Mouse (Mus musculus) frontal cortex, postnatal 10 days (tissue): ENCODE measurements around the gene Rfc2.

Source experiments
- DNase-seq, 2 experiments: peaks; one replicate each; pipeline ENCODE4 v3.0.0; 2022; ENCODE audit warnings: low spot score in 2 of 2, mixed read lengths in 1 of 2

Rfc2 gene

DNA sequence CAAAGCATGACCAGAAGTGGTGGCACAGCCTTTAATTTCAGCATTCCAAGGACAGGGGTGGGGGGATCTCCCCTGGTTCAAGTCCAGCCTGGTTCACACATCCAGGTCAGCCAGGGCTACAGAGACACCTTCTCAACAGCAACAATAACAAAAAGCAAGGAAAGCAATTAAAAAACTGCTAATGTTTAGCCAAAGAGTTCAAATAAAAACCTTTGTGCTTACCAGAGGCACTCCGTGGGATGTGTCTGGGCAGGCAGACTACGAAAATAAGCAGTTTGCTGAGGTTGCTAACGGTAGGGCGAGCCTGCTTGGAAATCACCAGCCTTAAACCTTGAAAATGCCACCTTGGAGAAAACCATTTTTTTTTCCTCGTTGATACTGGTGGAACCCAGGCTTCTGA is at the start of gene Rfc2:
Gene Rfc2 (plus strand): TSS at position 221 of the 400 bp plus-strand sequence.
- DNase-seq, result no peak

DNA sequence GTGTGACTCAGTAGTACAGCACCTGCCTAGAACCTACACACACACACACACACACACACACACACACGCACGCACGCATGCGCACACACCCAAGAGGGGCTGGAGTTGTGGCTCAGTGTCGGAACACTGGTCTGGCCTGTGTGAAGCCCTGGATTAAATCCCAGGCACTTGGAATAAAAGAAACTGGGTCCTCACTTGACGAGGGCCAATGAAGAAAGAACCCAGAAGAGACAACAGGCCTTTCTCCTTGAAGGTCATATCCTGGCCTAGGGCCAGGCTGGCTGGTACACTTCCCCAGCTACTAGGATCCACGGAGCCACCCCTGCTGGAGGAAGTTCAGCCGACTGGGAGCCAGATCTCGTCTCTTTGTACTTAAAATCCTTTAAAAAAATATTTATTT is 49.6 kb upstream of the Rfc2 start:
- peak; percentile 54 to 63 for DNase-seq

DNA sequence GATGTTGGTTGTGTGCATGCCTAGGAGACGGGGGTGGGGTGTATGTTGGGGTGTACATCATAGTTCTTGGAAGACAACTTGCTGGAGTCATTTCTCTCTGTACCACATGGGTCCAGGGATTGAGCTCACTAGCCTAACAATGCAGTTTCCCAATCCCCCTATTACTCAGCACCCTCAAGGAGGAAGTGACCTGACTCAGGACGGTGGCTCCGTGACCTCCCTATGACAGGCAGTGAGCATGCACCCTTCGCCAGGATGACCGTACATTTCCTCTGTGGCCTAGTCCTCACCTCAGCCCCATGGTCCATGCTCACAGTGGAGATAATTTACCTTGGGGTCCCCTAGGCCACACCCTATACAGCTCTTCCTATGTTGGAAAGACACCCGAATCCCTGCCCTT is 48.7 kb upstream of the Rfc2 start:
- no peak for DNase-seq

DNA sequence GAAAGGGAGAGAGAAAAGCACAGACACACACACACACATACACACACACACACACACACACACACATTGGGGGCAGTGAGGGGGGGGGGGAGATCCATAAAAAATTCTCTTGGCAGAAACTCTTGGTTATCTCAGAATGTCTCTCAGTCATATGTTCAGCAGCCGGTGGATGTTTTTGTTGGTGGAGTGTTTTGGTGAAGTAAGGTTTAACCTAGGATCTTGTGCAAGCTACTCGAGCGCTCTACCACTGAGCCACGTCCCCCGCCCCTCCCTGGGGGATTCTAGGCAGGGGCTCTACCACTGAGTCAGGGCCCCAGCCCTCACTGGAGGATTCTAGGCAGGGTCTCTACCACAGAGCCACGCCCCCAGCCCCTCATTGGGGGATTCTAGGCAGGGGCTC is 45.1 kb upstream of the Rfc2 start:
- no peak for DNase-seq

DNA sequence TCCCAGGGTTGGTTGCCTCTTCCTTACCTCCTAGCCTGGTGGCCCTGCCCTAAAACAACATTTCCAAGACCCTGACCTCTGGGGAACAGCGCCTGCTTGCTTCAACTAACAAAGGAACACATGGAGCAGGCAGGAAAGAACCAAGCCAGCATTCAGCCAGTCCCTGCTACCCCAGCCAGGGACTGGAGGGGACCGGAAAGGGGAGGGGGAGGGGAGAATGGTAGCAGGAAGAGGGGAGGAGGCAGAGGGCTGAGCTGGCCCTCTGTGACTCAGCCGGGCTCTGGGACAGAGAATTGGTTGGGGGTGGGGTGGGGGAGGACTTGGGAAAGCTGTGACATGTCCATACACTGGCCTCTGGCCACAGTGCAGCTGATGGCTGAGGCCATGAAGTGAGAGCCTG is 41.3 kb upstream of the Rfc2 start:
- no peak for DNase-seq

DNA sequence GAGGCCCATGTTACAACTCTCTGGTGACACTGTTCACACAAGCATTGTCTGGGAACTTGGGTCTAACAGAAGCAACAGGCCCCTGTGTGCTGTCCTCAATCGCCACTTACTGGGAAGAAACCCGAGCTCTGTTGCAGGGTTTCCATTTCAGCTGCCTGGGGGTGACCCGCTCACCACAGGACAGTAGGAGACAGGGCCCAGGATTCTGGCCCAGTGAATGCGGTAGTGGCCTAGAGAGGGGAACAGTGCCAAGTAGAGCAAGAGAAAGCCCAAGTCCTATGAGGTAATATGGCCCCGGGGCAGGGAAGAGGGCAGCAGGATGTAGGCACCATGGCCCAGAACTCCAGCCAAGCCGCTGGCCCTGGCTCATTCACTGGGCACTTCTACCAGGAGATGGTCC is 40.3 kb upstream of the Rfc2 start:
- no peak for DNase-seq

DNA sequence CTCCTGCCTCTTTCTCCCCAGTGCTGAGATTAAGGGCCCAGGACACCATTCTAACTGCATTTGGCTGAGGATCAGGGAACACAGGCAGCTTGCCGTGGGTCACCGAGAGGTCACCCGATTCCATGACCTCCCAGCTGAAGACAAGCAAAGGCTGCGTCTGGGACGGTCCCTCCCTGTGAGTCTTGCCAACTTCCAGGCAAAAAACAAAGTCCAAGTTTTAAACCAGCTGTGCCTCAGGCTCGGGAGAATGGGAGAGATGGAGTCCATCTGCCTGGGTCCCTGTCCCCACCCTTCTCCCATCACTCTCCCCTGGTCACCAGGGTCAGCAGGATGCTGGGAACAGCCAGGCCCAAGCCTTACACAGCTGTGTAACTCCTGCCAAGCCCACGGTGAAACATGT is 39.5 kb upstream of the Rfc2 start:
- DNase-seq, result no peak

DNA sequence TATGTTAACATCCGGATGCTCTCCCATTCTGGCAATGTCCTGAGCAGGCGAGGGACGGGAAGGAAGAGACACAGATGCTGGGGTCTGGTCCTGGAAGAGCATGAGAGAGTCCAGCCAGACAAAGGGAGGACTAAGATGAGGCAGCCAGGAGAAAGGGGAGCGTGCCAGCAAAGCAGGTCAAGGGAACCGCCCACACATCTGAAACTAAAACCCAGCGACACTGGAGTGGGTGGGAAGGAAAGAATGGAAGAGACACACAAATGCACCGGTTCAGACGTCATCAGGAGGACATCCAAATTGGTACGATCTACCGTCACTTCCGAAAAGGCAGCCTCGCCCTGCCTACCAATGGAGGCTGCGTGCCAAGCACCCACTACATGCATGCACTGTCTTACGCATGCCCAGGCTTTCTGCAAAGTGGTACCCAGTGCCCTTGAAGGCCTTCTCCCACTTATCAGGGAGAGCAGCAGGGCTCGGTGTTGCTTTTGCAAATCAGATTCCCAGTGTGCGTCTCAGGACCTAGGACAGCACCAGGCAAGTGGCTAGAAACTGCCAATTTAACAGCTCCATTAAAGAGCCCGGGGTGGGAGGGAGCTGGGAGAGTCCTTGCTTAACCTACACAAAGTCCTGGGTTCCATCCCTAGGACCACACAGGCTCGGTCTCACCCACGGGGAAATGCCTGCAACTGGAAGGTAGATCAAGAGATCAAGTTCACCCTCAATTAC is 36.5 kb upstream of the Rfc2 start:
- no peak for DNase-seq

DNA sequence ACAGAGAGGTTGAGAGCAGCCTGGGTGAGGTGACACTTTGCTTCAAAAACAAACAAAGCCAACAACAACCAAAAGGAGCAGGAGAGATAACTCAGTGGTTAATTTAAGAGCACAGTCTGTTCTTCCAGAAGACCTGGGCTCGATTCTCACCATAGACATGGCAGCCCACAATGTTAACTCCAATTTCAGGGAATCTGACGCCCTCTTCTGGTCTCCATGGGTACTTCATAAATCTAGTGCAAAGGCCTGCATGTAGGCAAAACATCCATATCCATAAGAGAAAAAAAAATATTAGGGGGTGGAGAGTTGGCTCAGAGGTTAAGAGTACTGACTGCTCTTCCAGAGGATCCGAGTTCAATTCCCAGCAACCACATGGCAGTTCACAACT is 35.9 kb upstream of the Rfc2 start:
- no peak for DNase-seq

DNA sequence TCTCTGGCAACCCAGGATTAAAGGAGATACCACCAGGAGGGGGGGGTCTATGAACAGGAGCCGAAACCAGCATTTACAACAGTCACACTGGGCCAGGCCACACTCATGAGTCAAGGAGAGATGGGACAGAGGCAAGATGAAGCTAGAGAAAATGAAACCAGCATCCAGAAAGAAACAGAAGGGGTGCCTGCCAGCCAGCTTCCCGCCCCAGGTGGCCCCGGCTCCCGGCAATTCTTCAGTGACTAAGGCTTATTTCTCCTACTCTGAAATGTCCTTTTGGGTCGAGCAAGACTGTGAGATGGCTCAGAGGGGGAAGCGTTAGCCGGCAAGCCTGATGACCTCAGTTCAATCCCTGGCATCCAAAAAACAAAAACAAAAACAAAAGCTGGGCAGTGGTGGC is 34.4 kb upstream of the Rfc2 start:
- DNase-seq, result no peak

DNA sequence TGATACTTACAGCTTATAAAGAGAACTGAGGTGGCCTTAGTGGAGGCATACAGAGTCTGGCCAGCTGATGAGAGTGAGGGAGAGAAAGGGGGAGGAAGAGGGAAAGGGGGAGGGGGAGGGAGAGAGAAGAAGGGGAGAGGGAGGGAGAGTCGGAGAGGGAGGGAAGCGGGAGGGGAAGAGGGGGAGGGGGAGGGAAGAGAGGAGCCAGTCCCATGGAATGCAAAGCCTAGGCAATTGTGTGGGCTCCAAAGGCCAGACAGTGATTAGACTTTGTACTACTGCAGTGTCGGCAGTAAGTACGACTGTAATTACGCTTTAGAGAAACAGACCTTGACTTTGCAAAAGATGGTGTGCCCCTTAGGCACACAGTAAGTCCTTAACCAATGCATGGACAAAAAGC is 32.9 kb upstream of the Rfc2 start:
- no peak for DNase-seq

DNA sequence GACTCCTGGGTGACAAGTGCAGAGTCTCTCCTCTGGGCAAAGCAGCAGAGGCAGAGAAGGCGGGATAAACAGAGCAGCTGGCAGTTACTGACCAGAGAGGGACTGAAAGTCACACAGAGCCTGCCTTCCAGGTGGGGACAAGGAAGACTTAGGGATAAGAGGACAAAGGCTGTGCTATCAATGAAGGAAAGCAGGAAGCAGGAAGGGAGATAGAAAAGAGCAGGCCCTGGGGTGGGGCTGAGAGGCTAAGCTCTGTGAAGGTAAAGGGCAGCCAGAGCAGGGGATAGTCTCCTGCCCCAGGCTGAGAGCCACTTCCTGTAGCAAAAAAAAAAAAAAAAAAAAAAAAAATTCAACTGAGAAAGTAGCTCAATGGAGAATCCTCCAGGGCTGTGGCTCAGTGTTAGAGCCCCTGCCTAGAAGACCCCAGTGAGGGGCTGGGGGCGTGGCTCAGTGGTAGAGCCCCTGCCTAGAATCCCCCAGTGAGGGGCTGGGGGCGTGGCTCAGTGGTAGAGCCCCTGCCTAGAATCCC is 31.5 kb upstream of the Rfc2 start:
- no peak for DNase-seq

DNA sequence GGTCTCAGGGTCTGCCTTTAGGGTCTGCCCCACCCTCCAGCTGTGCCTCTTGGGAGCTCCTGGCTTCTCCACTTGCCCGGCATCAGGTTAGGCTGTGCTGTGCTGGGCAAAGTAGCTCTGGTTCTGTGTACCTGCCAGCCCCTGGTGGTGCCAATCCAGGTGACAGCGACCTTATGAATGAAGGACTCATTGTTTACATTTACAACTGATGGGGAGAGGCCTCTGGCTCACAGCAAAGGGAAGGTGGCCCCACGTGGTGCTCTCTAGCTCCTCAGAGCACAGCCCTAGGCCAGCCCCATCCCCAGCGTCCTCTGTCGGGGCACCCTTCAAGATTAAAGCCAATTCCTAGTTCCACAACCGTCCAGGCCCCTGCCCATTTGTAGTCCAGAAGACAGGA is 30.3 kb upstream of the Rfc2 start:
- DNase-seq, result no peak

DNA sequence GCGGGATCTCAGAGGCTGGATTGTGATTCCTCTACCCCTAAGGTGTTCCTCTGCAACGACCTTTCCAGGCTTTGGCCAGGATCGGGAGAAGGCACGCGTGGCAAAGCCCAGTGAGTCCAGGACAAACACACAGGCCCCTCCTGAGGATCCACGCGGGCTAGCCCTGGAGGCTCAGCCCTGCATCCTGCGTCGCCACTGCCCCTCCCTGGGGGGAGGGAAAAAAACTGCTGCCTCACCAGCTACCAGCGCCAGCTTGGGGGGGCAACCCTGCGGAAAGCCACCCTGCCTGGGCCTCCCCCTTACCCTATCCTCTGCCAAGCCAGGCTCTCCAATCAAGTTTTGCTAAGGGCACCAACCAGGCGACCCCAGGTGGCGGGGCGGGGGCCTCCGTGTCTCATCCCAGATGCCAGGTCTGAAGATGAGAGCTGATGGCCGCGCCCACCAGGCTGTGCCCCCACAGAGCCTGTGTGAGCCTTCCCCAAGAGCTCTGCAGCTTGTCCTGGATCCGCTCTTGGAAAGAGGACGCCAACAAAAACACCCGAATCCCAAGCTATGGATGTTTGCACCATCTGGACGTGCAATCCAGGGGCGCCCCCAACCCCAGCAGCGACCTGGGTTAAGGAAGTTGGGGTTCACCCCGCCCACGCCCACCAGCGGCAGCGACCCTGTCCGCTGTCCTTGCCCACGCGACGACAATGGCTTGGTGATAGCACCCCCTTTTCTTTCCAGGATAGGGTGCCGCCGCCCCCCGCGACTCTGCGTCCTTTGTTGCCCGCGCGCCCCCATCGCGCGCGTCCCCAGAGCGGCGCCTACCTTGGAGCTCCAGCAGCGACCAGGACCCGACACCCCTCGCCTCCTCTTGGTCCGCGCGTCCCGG is 29.7 kb upstream of the Rfc2 start:
- DNase-seq, result peak; percentile 63 to 73

DNA sequence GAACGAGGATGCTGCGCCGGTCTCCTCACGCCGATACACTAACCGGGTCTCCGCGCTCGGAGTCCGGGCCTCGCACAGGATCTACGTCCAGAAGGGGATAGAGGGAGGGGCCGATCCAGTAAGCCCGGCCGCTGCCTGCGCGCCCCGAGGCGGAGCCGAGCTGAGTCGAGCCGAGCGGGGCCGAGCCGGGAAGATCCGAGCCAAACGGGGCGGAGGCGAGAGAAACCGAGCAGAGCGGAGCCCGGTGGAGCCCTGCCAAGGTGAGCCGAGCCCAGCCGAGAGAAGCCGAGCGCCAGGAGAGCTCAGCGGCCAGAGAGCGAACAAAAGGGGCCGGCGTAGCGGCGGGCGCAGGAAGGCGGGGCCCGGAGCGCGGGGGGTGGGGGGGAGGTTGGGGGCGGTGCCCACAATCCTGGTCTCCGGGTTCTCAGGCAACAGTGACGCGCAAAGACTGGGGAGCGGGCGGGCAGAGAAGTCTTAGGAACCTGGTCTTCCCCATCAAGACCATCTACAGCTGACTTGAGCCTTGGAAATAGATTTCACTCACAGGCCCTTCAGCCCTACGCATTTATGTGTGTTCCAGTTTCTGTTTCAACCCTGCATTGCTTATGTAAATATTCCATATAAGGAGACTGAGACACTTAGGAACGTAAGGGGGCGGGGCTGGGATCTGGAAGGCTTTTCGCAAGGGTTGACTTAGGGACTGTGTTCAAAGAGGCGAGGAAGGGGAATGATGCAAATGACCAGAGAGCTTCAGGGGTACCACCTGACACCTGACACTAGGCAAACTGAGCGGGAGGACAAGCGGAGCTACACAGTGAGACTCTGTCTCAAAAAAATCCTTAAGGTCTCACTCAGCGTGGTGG is 28.8 kb upstream of the Rfc2 start, which contains the start of gene Clip2:
Gene Clip2 (minus strand): TSS at position 325 of the 863 bp plus-strand sequence.
- DNase-seq, result peak; percentile 95 to 99

DNA sequence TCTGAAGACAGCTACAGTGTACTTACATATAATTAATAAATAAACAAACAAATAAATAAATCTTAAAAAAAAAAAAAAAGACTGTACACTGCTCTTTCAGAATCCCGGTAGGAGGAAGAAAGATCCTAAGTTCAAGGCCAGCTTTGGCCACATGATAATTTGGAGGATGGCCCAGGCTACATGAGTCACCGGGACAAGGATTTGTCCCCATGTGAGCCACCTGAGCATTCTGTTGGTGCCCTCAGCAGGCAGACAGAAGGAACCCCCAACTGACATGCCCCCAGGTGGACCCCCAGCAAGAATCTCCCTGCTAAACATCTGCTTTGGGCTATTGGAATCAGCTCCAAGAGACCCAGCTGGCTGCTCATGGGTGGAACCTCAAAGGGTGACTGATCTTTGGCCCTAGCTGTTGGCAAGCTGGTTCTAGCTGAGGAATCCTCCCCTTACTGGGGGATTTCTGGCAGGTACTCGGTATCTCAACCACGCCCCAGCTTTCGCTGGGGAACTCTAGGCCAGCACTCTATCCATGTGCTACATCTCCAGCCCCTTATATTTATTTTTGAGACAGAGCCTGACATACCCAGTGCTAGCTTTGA is 27.1 kb upstream of the Rfc2 start:
- DNase-seq, result no peak

DNA sequence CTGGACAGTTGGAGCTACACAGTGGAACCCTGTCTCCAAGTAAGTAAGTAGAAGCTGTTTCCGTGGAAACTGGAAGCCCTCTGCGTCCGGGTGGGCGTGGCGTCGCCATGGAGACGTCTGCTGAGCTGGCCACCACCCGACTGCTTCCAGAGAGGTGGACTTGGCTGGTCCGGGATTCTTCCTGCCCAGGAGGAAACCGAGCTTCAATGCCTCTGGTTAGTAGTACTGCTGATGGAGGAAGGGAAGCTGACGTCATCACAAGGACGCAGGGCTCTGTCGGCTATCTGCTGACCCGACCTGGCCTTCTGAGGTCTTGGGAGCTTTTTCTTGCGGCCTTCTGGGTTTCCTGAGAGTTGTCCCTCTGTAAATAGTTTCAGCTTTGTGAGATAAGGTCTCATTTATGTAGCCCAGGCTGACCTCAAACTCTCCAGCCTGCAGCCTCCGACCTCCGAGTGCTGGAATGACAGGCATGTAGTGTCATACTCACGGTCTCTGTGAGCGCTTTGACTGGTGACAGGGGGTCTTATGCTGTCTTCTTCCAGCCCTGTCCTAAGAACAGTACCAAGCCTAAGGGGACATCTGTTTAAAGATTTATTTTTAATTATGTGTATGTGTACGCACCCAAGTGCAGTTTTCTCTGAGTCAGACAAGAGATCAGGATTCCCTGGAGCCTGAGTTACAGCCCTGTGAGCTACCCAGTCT is 25.6 kb upstream of the Rfc2 start:
- peak; percentile 80 to 85 for DNase-seq

DNA sequence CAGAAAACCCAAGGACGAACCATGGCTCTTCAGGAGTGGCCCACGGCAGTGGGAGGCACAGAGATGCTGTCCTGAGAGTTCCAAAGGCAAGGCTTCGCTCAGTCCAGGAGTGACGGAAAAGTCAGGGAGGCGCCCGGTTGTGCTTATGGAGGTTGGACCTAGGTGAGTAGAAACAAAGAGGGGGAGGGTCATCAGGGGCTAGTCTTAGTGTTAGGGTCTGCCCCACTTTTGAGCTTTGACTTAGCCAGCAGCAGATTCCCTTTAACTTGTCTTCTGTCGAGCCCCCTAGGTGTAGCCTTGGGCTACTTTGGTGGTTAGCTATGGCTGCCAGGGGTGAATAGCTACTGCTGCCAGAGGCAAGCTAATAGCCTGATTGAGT is 21.1 kb upstream of the Rfc2 start, which contains the start of gene Syna:
Gene Syna (minus strand): TSS at position 101 of the 379 bp plus-strand sequence.
- no peak for DNase-seq

DNA sequence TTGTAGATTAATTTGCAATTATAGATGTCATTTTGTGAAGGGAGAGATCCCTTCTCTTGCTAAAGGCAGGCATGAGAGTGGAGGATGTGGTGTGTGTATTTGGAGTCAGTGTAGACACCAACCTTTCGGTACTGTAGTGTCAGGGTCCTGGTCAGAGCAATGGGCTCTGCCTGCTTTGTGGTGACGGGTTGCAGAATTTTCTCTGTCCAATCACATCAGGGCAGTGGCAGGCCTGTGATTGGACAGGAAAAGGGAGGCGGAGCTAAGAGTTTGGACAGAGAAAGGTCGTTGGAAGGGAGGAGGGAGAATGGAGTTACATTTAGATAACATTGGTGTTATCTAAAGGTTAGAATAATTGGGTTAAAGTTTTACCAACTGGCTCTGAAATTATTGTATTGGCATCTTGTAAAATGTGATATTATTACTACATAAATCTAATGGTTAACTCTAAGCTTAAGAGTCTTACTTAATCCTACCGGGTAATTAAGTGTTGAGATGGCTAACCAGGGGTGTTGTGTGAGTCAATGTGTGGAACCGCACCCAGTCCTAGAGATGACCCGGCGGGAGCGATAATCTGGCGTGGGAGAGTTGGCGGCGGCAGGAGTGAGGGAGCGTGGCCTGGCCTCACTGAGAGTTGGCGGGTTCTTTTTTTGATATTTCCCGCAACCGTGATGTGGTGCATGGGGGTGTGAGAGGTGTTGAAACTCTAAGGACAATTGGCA is 20.6 kb upstream of the Rfc2 start:
- no peak for DNase-seq

DNA sequence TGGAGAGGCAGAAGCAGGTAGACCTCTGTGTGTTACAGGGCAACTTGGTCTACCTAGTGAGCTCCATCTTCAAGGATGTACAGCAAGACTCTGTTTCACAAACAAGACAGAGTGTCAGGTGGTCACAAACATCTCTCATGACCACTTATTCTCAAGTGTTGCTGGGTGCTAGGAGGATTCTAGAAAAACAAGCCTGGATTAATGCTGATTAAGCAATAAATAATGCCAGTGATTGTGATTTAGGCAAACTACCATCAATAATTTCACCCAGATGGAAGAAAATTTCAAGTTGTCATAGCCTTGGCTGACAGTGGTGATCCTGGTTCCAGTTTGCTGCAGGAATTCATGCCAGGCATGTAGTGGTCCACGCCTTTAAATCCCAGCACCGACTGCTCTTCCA is 16.9 kb upstream of the Rfc2 start:
- DNase-seq, result no peak
